Mouse (Mus musculus): ENCODE measurements at regions not wholly inside any gene's neighbourhood (a gene's known extent, or its start where the extent isn't known, plus 50 kb on each side); places are given as distances from the start of the nearest gene placed in this dataset. TPM values are rescaled to one million over a fixed set of nuclear protein-coding genes. Genes with fewer than 3 reads are reported as not detected.

- DNase-seq (ENCODE audit: low spot score, missing footprints) (no peak), ATAC-seq (ENCODE audit: low FRiP score) (no peak)
- Histone ChIP-seq H3K36me3 (ENCODE audit: control insufficient read depth, insufficient read depth, low read length) (no peaks in the 10 kb centered on the region), H3K9ac (ENCODE audit: low read length) (no peak overlapping the region), H3K4me2 (no peak overlapping the region), H3K9me3 (ENCODE audit: control insufficient read depth, low read length) (no peaks in the 10 kb centered on the region), H3K4me1 (ENCODE audit: control insufficient read depth, insufficient read depth, low read length) (no peaks in the 10 kb centered on the region), H3K4me3 (ENCODE audit: low read depth, low read length) (no peak overlapping the region), H3K27ac (ENCODE audit: low read depth, low read length) (no peak overlapping the region), H3K27me3 (ENCODE audit: control insufficient read depth, insufficient read depth, low read length) (no peaks in the 10 kb centered on the region)
- WGBS = 89% methylated on average over 1 of the region's 1 CpGs
Measured at GRCm38 (mm10) chr6:22825086-22825768, 50.1 kb upstream of the Ptprz1 start.

Small RNA genes lying in the stretch of these regions (microRNA-seq; reads per million reads assigned to microRNA genes)
- gene Gm25942 = not detected
